Mouse (Mus musculus): ENCODE data around the gene Ppp1r27. TPM values are rescaled to one million over a fixed set of nuclear protein-coding genes. Genes with fewer than 3 reads are reported as not detected.
"Not testable (repeated sequence)": the region's sequence is repeated elsewhere in the genome, so short reads cannot be mapped to it uniquely, and the experiment has no call there.

The Ppp1r27 gene
- polyA plus RNA-seq, 1 experiment = 0.12 TPM

DNA sequence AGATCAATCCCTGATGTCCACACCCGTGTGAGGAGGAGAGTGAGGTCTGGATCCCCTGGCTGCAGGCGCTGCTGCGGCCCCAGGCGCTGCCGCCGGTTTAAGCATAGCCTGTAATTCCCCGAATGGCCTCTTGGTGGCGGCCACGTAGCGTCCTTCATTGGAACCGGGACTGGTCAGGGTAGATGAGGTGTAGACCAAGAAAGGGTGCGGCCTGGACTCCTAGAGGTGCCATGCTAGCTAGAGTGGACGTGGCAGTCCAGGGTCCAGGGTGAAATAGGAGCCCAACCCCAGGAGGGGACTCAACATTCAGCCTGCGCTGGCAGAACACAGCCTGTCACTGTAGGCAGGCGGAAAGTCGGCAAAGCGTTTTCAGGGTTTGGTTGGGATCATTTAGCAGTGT lies 35.3 kb downstream of the Ppp1r27 start:
- Histone ChIP-seq H3K4me3 (ENCODE audit: insufficient read depth, poor library complexity, severe bottlenecking) (no peak overlapping the region), H3K36me3 (ENCODE audit: control insufficient read depth, insufficient read depth) (no peaks in the 10 kb centered on the region), H3K27me3 (ENCODE audit: control insufficient read depth, insufficient read depth, insufficient read length) (no peaks in the 10 kb centered on the region), H3K79me3 (ENCODE audit: low read depth) (no peaks in the 10 kb centered on the region), H3ac (ENCODE audit: control insufficient read depth, insufficient read length, low read depth) (no peak overlapping the region), H3K79me2 (ENCODE audit: control insufficient read depth, insufficient read depth) (no peaks in the 10 kb centered on the region)
- TF ChIP-seq USF1 (IDR thresholded peaks at IDR 0.05; ENCODE audit: low read depth) = no peak
- peak; percentile 95 for TF ChIP-seq CTCF (IDR thresholded peaks at IDR 0.05; ENCODE audit: control insufficient read depth, insufficient read depth, insufficient read length)
- no peak for TF ChIP-seq CEBPB (IDR thresholded peaks at IDR 0.05; ENCODE audit: low read depth)
- no peak for TF ChIP-seq MYOG (IDR thresholded peaks at IDR 0.05; ENCODE audit: control insufficient read depth, extremely low read depth, insufficient read length)

DNA sequence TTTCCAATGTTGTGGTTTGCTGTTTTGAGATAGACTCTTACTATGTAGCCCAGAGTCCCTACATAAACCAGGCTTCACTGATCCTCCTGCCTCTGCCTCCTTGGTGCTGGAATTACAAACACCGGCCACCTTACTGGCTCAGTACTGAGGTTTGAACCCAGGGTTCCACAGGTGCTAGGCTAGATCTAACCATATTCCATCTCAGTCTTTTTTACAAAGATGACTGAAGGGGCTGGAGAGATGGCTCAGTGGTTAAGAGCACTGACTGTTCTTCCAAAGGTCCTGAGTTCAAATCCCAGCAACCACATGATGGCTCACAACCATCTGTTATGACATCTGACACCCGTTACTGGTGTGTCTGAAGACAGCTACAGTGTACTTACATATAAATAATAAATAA lies 36.7 kb downstream of the Ppp1r27 start:
- not testable (repeated sequence) for H3K27me3 ChIP-seq (ENCODE audit: control insufficient read depth, insufficient read depth, insufficient read length); H3K36me3 ChIP-seq (ENCODE audit: control insufficient read depth, insufficient read depth); H3K4me3 ChIP-seq (ENCODE audit: insufficient read depth, poor library complexity, severe bottlenecking); H3K79me3 ChIP-seq (ENCODE audit: low read depth); H3ac ChIP-seq (ENCODE audit: control insufficient read depth, insufficient read length, low read depth); H3K79me2 ChIP-seq (ENCODE audit: control insufficient read depth, insufficient read depth)

DNA sequence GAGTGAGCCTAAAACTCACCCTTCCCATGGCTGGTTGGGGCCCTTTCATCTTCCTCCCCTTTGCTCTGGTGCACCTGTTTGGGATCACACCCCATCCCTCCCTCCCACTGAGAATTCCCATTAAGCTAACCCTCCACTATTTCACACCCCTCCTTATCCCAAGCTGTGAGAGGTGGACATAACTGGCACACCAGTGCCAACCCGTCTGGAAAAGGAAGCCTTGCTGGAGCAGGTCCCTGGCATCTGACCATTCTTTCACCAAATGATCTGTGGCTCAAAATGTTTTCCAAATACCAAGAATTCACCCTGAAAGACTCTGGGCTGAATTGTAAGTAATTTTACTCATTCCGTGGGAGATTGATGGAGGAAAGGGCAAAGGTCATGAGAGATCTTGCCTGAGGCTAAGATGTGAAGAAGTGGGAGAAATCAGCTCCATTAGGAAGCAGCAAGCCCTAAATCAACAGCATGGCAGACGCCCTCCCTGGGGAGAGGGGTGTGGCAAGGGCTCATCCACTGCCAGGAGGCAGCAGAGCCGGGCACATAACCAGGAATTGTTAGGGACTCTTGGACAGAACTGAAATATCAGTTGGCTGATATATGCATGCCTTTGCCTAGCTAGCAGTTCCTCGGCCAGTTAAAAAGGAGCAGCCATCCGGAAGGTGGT lies 38.0 kb downstream of the Ppp1r27 start:
- H3K27me3 ChIP-seq (ENCODE audit: control insufficient read depth, insufficient read depth, insufficient read length) = no peaks in the 10 kb centered on the region
- no peak overlapping the region for H3K4me3 ChIP-seq (ENCODE audit: insufficient read depth, poor library complexity, severe bottlenecking)
- no peak overlapping the region for H3ac ChIP-seq (ENCODE audit: control insufficient read depth, insufficient read length, low read depth)
- no peaks in the 10 kb centered on the region for H3K36me3 ChIP-seq (ENCODE audit: control insufficient read depth, insufficient read depth)
- H3K79me2 ChIP-seq (ENCODE audit: control insufficient read depth, insufficient read depth) = no peaks in the 10 kb centered on the region
- no peak for TF ChIP-seq CTCF (IDR thresholded peaks at IDR 0.05; ENCODE audit: control insufficient read depth, insufficient read depth, insufficient read length)
- no peak for TF ChIP-seq CEBPB (IDR thresholded peaks at IDR 0.05; ENCODE audit: low read depth)
- TF ChIP-seq MAX (IDR thresholded peaks at IDR 0.05) = no peak
- no peak for TF ChIP-seq MYOD1 (IDR thresholded peaks at IDR 0.05; ENCODE audit: control insufficient read depth, insufficient read length, low read depth)
- TF ChIP-seq FOSL1 (IDR thresholded peaks at IDR 0.05; ENCODE audit: insufficient read depth, low read length, poor library complexity, severe bottlenecking) = no peak
- no peak for TF ChIP-seq MYOG (IDR thresholded peaks at IDR 0.05; ENCODE audit: control insufficient read depth, extremely low read depth, insufficient read length)
- H3K79me3 ChIP-seq (ENCODE audit: low read depth) = no peaks in the 10 kb centered on the region

- Histone ChIP-seq H3K36me3 (ENCODE audit: control insufficient read depth, insufficient read depth) (no peaks in the 10 kb centered on the region), H3K4me3 (ENCODE audit: insufficient read depth, poor library complexity, severe bottlenecking) (no peak overlapping the region)
- no peak for TF ChIP-seq MYOG (IDR thresholded peaks at IDR 0.05; ENCODE audit: control insufficient read depth, extremely low read depth, insufficient read length)
- TF ChIP-seq USF1 (IDR thresholded peaks at IDR 0.05; ENCODE audit: low read depth) = no peak
- no peak for TF ChIP-seq MYOD1 (IDR thresholded peaks at IDR 0.05; ENCODE audit: control insufficient read depth, insufficient read length, low read depth)
- no peak for TF ChIP-seq FOSL1 (IDR thresholded peaks at IDR 0.05; ENCODE audit: insufficient read depth, low read length, poor library complexity, severe bottlenecking)
- no peak for TF ChIP-seq MAX (IDR thresholded peaks at IDR 0.05)
- TF ChIP-seq CTCF (IDR thresholded peaks at IDR 0.05; ENCODE audit: control insufficient read depth, insufficient read depth, insufficient read length) = no peak
- TF ChIP-seq CEBPB (IDR thresholded peaks at IDR 0.05; ENCODE audit: low read depth) = no peak
These were observed 40.4 kb downstream of the Ppp1r27 start for GRCm38 (mm10) chr11:120510375-120511030.

GRCm38 (mm10) chr11:120509940-120510339 lies 41.0 kb downstream of the Ppp1r27 start:
- Histone ChIP-seq H3K79me3 (ENCODE audit: low read depth) (no peaks in the 10 kb centered on the region), H3K79me2 (ENCODE audit: control insufficient read depth, insufficient read depth) (no peaks in the 10 kb centered on the region), H3K4me3 (ENCODE audit: insufficient read depth, poor library complexity, severe bottlenecking) (no peak overlapping the region), H3K27me3 (ENCODE audit: control insufficient read depth, insufficient read depth, insufficient read length) (no peaks in the 10 kb centered on the region), H3K36me3 (ENCODE audit: control insufficient read depth, insufficient read depth) (no peaks in the 10 kb centered on the region), H3ac (ENCODE audit: control insufficient read depth, insufficient read length, low read depth) (no peak overlapping the region)
- TF ChIP-seq CTCF (IDR thresholded peaks at IDR 0.05; ENCODE audit: control insufficient read depth, insufficient read depth, insufficient read length) (no peak), MAX (IDR thresholded peaks at IDR 0.05) (no peak), CEBPB (IDR thresholded peaks at IDR 0.05; ENCODE audit: low read depth) (no peak), FOSL1 (IDR thresholded peaks at IDR 0.05; ENCODE audit: insufficient read depth, low read length, poor library complexity, severe bottlenecking) (no peak)

More at GRCm38 (mm10) chr11:120510375-120511030, 40.4 kb downstream of the Ppp1r27 start:
- Histone ChIP-seq H3ac (ENCODE audit: control insufficient read depth, insufficient read length, low read depth) (no peak overlapping the region), H3K79me3 (ENCODE audit: low read depth) (no peaks in the 10 kb centered on the region), H3K79me2 (ENCODE audit: control insufficient read depth, insufficient read depth) (no peaks in the 10 kb centered on the region), H3K27me3 (ENCODE audit: control insufficient read depth, insufficient read depth, insufficient read length) (no peaks in the 10 kb centered on the region)

GRCm38 (mm10) chr11:120508290-120508870 lies 42.6 kb downstream of the Ppp1r27 start:
- no peaks in the 10 kb centered on the region for H3K27me3 ChIP-seq (ENCODE audit: control insufficient read depth, insufficient read depth, insufficient read length)
- TF ChIP-seq MAX (IDR thresholded peaks at IDR 0.05) (peak; percentile 14), FOSL1 (IDR thresholded peaks at IDR 0.05; ENCODE audit: insufficient read depth, low read length, poor library complexity, severe bottlenecking) (no peak), CTCF (IDR thresholded peaks at IDR 0.05; ENCODE audit: control insufficient read depth, insufficient read depth, insufficient read length) (no peak), USF1 (IDR thresholded peaks at IDR 0.05; ENCODE audit: low read depth) (peak; percentile 76)
- no peaks in the 10 kb centered on the region for H3K79me3 ChIP-seq (ENCODE audit: low read depth)
- no peaks in the 10 kb centered on the region for H3K79me2 ChIP-seq (ENCODE audit: control insufficient read depth, insufficient read depth)
- H3K36me3 ChIP-seq (ENCODE audit: control insufficient read depth, insufficient read depth) = no peaks in the 10 kb centered on the region
- H3K4me3 ChIP-seq (ENCODE audit: insufficient read depth, poor library complexity, severe bottlenecking) = no peak overlapping the region
- H3ac ChIP-seq (ENCODE audit: control insufficient read depth, insufficient read length, low read depth) = no peak overlapping the region

All from C2C12 (cell line).